Mouse (Mus musculus): ENCODE measurements around the gene Hlcs.

GRCm38 (mm10) chr16:94347080-94347731 lies 33.8 kb upstream of the Hlcs start:
- TF ChIP-seq POLR2A (IDR thresholded peaks at IDR 0.05; ENCODE audit: borderline replicate concordance, insufficient read depth, low read length): no peak
- no peak for TF ChIP-seq CTCF (IDR thresholded peaks at IDR 0.05; ENCODE audit: borderline replicate concordance, insufficient read depth, low read depth, low read length)

Data from cerebellum, adult 2 months (tissue).